Mouse (Mus musculus) hindbrain, embryonic 15.5 days (tissue): Measurements from ENCODE around the gene Bcas3. TPM values are rescaled to one million over a fixed set of nuclear protein-coding genes. Genes with fewer than 3 reads are reported as not detected.
"Not testable (repeated sequence)": the region's sequence is repeated elsewhere in the genome, so short reads cannot be mapped to it uniquely, and the experiment has no call there.

Experiments used
- ATAC-seq: fragments of 200-750 bp; cut with Nextera tagmentation; 2 replicates; pipeline ENCODE4 v1.8.0; 2017; ENCODE audit warnings: low read depth, moderate number of reproducible peaks, moderate TSS enrichment; ENCODE audit not compliant: low FRiP score
- H3K27ac ChIP-seq: fragments of 300-500 bp; sonication (generic); replicated peaks from 2 replicates; pipeline ENCODE4 v1.5.1; 2015; ENCODE audit warnings: mild to moderate bottlenecking, inconsistent platforms
- H3K27me3 ChIP-seq: fragments of 300-500 bp; sonication (generic); 2 replicates; pipeline ENCODE4 v1.6.1; 2015; ENCODE audit warnings: control low read depth, inconsistent platforms
- H3K36me3 ChIP-seq: fragments of 300-500 bp; sonication (generic); 2 replicates; pipeline ENCODE4 v1.6.1; 2015; ENCODE audit warnings: control low read depth, inconsistent platforms
- H3K4me1 ChIP-seq: fragments of 300-500 bp; sonication (generic); replicated peaks from 2 replicates; pipeline ENCODE4 v1.6.1; 2015; ENCODE audit warnings: control low read depth, inconsistent platforms
- H3K4me2 ChIP-seq: fragments of 300-500 bp; sonication (generic); 2 replicates; pipeline ENCODE4 v1.6.1; 2015; ENCODE audit warnings: moderate library complexity, mild to moderate bottlenecking, inconsistent platforms
- H3K4me3 ChIP-seq: fragments of 300-500 bp; sonication (generic); 2 replicates; pipeline ENCODE4 v1.5.1; 2015; ENCODE audit warnings: mild to moderate bottlenecking, inconsistent platforms
- H3K9ac ChIP-seq: fragments of 300-500 bp; sonication (generic); 2 replicates; pipeline ENCODE4 v1.6.1; 2015; ENCODE audit warnings: inconsistent platforms
- H3K9me3 ChIP-seq: fragments of 300-500 bp; sonication (generic); 2 replicates; pipeline ENCODE4 v1.6.1; 2016; ENCODE audit warnings: control low read depth, inconsistent platforms
- WGBS: fragments of 180-500 bp; shearing (Covaris S2); methylation state at CpG from one replicate; pipeline ENCODE4 v1.1.7; 2015; 5-methylcytosine and 5-hydroxymethylcytosine counted together
- polyA plus RNA-seq: library from polyadenylated mRNA; unstranded; fragments of >200 nt; fragmentation: Nextera tagmentation; extraction: Ambion mirVana; gene quantifications from 2 replicates; pipeline ENCODE4 v1.2.1, GENCODE M21; 2015

The Bcas3 gene
- polyA plus RNA-seq, 1 experiment from 2014 or later: 31.9 TPM

DNA sequence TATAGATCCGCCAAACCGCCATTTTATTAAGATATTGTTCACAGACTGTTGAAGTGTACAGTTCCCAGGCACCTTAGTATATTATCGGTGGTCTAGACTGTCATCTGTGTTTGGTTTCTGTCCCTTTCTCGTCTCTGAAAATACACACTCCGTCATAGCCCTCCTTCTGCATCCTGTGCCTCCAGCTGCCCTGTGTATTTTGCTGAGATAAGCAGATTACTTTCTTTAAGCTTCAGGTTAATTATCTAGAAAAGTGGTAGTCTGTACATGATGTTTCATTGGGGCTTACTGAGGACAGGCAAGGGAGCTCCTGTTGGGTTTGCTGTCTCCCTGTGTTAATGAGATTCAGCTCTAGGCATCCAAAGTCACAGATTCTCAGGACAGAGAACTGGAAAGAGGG lies 146.6 kb downstream of the Bcas3 start:
- Histone ChIP-seq H3K4me2 (no peak overlapping the region), H3K9me3 (no peaks in the 10 kb centered on the region), H3K27me3 (no peaks in the 10 kb centered on the region), H3K4me3 (no peak overlapping the region), H3K27ac (no peak overlapping the region), H3K4me1 (no peaks in the 10 kb centered on the region), H3K9ac (no peak overlapping the region), H3K36me3 (no peaks in the 10 kb centered on the region)
- ATAC-seq: no peak
- 84% methylated on average over 5 of the region's 5 CpGs for WGBS

DNA sequence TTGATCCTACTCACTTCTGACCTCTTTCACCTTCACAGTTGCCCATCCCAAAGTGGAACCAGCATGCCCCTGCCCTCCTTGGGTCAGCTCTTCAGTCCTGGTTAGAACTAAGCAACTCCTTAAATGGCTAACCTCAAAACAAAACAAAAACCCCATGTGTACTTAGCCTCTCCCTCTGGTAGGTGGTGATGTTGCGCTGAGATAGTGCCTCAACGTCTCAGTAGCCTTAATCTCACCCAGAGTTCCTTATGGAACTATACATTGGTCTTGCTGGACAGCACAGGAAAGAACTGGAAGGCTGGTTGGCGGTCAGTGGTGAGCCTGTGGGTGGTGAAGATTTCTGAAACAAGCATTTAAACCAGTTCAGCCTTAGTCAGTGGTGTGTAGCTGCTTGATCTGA lies 149.1 kb downstream of the Bcas3 start:
- no peak for ATAC-seq
- Histone ChIP-seq H3K27me3 (no peaks in the 10 kb centered on the region), H3K36me3 (no peaks in the 10 kb centered on the region), H3K4me1 (no peaks in the 10 kb centered on the region), H3K4me3 (no peak overlapping the region), H3K9me3 (no peaks in the 10 kb centered on the region), H3K27ac (no peak overlapping the region), H3K9ac (no peak overlapping the region), H3K4me2 (no peak overlapping the region)
- 81% methylated on average over 3 of the region's 3 CpGs for WGBS

DNA sequence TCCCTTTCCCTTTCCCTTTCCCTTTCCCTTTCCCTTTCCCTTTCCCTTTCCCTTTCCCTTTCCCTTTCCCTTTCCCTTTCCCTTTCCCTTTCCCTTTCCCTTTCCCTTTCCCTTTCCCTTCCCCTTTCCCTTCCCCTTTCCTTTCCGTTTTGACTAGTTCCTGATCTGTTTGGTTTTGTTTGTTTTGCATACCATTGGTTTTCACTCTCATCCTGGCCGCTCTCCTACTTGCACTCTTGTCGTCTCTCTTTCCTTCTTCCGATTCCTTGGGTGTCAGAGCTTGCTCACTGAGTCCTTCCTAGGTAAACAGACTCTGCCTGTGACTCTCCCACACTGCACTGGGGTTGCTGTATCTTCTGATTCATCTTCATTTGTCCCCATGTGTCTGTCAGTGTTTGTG lies 151.8 kb downstream of the Bcas3 start:
- H3K4me1 ChIP-seq, H3K9ac ChIP-seq, H3K27ac ChIP-seq, H3K9me3 ChIP-seq, H3K27me3 ChIP-seq, H3K4me2 ChIP-seq, H3K36me3 ChIP-seq, H3K4me3 ChIP-seq, ATAC-seq: not testable (repeated sequence)
- WGBS: 58% methylated on average over 4 of the region's 4 CpGs

DNA sequence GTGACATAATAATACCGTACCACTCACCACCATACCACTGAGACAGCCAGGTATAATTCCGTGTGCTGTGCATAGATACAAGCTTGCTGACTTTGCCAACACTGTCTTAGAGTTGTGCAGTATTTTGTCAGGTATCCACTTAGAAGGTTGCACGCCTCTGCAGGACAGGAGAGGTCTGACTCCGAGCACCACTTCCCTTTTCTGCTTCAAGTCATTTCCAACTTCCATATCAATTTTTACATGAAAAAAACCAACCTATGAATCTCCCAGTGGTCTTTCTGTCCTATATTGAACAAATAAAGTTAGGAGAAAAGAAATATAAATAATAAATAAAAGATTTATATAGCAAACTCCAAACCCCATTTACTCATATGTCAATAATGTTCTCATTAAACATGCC lies 152.8 kb downstream of the Bcas3 start:
- Histone ChIP-seq H3K27ac (no peak overlapping the region), H3K9ac (no peak overlapping the region), H3K36me3 (no peaks in the 10 kb centered on the region), H3K27me3 (no peaks in the 10 kb centered on the region), H3K9me3 (no peaks in the 10 kb centered on the region), H3K4me1 (no peaks in the 10 kb centered on the region), H3K4me2 (no peak overlapping the region), H3K4me3 (no peak overlapping the region)
- ATAC-seq: no peak
- WGBS: 89% methylated on average over 4 of the region's 4 CpGs

DNA sequence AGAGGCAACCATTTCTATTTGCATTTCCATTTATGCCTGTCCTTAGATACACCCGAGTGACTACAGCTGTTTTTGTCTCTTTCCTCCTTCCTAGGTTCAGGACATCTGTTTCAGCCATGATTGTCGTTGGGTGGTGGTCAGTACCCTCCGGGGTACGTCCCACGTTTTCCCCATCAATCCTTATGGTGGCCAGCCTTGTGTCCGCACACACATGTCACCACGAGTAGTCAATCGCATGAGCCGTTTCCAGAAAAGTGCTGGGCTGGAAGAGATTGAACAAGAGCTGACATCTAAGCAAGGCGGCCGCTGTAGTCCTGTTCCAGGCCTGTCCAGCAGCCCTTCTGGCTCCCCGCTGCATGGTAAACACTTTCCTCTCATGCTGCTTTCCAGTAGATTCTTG lies 156.4 kb downstream of the Bcas3 start:
- no peaks in the 10 kb centered on the region for H3K4me1 ChIP-seq
- no peak overlapping the region for H3K27ac ChIP-seq
- H3K36me3 ChIP-seq: no peaks in the 10 kb centered on the region
- H3K9ac ChIP-seq: no peak overlapping the region
- H3K4me2 ChIP-seq: no peak overlapping the region
- H3K4me3 ChIP-seq: no peak overlapping the region
- no peaks in the 10 kb centered on the region for H3K27me3 ChIP-seq
- no peaks in the 10 kb centered on the region for H3K9me3 ChIP-seq
- ATAC-seq: no peak
- 59% methylated on average over 12 of the region's 12 CpGs for WGBS

DNA sequence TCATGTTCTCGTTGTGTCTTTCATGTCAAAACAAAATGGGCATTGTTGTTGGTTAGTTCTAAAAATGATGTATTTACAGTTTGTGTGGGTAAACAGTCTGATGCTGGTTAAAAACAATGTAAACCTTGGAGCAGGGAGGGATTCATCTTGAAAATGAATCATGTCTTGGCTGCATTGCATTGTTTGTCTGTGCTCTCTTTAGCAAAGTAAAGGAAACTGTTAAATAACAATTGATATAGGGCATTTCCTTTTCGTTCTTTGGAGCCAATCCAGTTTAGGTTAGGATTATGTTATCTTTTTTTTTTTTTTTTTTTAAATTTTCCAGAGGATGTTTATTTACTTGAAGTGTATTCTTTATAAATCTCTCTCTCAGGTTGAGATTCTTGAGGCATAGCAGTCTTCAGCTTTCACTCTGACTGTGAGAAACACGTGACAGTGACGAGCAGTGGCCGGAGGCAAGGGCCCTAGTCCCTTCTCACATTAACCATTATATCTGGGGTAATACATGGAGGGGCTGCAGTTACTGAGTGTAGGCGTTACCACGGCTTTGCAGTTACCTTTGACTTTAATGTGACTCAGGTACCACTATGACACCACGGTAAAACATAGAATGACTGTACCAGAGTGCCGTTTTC lies 158.4 kb downstream of the Bcas3 start:
- Histone ChIP-seq H3K4me1 (no peaks in the 10 kb centered on the region), H3K9ac (no peak overlapping the region), H3K27ac (no peak overlapping the region), H3K4me3 (no peak overlapping the region), H3K36me3 (no peaks in the 10 kb centered on the region), H3K4me2 (no peak overlapping the region), H3K27me3 (no peaks in the 10 kb centered on the region), H3K9me3 (no peaks in the 10 kb centered on the region)
- WGBS: 88% methylated on average over 9 of the region's 9 CpGs
- no peak for ATAC-seq

DNA sequence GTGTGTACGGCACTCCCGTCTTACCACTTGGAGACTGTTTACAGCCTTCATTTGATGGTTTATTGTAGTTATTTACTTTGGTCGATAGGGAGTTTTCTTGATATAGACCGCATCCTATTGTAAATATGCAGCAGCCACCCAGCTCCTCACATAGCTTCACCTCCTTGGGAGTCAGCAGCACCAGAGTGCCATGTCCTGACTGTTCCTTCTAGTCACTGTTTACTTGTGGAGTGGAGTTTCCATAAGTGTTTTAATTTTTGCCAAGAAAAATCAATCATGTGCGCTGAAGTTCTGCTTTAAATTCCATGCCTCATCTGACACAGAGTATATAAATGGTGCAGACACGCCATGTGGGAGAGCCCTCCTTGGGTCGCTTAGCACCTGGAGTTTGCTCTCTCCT lies 163.8 kb downstream of the Bcas3 start:
- Histone ChIP-seq H3K9ac (no peak overlapping the region), H3K4me3 (no peak overlapping the region)

DNA sequence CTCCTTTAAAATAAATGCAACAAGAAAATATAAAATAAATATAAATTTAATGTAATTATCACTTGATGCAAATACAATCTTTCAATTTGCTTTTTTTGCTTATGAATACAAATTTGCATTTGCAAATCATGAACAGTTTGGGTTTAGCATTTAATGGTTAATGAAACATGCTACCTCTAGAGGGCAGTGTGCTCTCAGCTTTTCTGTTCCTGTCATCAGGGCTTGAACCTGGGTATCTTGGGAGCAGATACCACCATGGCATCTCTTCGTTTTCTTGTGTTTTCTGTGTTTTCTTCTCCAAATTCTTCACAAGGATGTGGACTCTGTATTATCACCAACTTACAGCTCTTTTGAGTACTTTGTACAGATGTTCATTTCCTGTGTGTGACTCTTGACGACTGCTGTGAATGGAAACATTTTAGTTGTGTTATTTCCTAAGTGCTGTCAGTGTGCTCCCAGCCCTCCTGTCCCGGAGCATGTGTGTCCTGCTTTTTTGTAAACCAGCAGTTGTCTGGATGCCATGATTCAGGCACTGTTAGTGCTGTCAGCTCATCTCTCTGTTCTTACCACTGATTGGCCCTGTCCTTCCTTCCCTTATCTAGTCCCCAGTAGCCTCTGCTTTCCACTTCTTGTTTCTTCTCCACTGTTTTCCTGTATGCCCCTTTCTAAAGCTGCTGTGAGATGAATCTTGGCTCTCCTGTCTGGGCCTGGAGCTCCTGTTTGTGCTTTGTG lies 165.2 kb downstream of the Bcas3 start:
- no peak for ATAC-seq
- 0 out of 2 replicates have a peak, but pooled peaks cover 2% of the 10 kb centered on the region for H3K27me3 ChIP-seq
- no peak overlapping the region for H3K9ac ChIP-seq
- no peaks in the 10 kb centered on the region for H3K9me3 ChIP-seq
- no peak overlapping the region for H3K4me2 ChIP-seq
- H3K4me3 ChIP-seq: no peak overlapping the region
- no peak overlapping the region for H3K27ac ChIP-seq
- H3K36me3 ChIP-seq: no peaks in the 10 kb centered on the region
- WGBS: 61% methylated on average over 3 of the region's 3 CpGs
- no peaks in the 10 kb centered on the region for H3K4me1 ChIP-seq

More for the DNA sequence above, 163.8 kb downstream of the Bcas3 start:
- Histone ChIP-seq H3K9me3 (no peaks in the 10 kb centered on the region), H3K27me3 (0 out of 2 replicates have a peak, but pooled peaks cover 2% of the 10 kb centered on the region), H3K27ac (no peak overlapping the region), H3K36me3 (no peaks in the 10 kb centered on the region), H3K4me1 (no peaks in the 10 kb centered on the region), H3K4me2 (no peak overlapping the region)
- 91% methylated on average over 7 of the region's 7 CpGs for WGBS
- ATAC-seq: no peak

DNA sequence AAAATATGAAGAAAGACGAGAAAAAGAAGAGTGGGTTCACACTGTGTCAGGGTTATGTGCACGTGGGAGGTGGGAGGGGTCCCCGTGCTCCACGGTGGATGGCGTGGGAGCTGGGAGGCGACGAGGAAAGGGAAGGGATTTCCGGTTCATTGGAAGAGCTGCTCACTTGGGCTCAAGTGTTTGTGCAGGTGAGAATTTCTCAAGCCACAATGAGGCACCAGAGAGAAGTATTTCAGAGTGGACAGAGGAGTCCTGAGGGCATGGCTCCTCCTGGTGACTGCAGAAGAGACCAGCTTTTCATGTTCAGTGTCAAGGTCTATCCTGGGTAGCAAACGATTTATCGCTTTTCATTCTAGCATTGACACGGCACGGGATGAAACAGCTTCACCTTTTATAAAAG lies 167.3 kb downstream of the Bcas3 start:
- H3K4me1 ChIP-seq: peaks cover 16% of the 10 kb centered on the region
- no peak overlapping the region for H3K9ac ChIP-seq
- WGBS: 80% methylated on average over 12 of the region's 12 CpGs
- no peaks in the 10 kb centered on the region for H3K9me3 ChIP-seq
- peaks cover 9% of the 10 kb centered on the region; the same call in 1 of the 2 replicates for H3K27me3 ChIP-seq
- no peak overlapping the region for H3K4me3 ChIP-seq
- no peak overlapping the region for H3K27ac ChIP-seq
- no peaks in the 10 kb centered on the region for H3K36me3 ChIP-seq
- H3K4me2 ChIP-seq: no peak overlapping the region
- ATAC-seq: no peak

DNA sequence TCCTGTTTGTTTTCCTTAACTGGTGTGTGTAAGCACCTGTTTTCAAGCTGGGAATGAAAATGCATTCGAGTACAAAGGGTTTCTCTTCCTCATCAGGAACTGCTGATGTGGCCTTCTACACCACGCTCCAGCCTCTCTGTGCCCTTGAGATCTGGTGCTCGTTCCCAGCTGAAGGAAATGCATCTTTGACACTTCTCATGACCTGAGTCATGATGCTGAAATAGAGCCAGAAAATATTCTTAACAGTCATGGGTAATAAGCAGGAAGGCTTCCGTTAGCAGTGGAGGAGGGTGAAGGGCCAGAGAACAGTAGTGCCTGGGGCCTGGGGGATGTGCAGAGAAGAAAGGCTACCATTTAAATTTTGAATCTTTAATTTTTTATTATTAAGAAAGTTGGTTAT lies 168.0 kb downstream of the Bcas3 start:
- no peak overlapping the region for H3K27ac ChIP-seq
- H3K4me1 ChIP-seq: peaks cover 21% of the 10 kb centered on the region
- no peak overlapping the region for H3K9ac ChIP-seq
- H3K4me3 ChIP-seq: no peak overlapping the region
- 77% methylated on average over 4 of the region's 4 CpGs for WGBS
- ATAC-seq: no peak
- no peaks in the 10 kb centered on the region for H3K36me3 ChIP-seq
- peaks cover 15% of the 10 kb centered on the region; the same call in 1 of the 2 replicates for H3K27me3 ChIP-seq
- no peaks in the 10 kb centered on the region for H3K9me3 ChIP-seq
- H3K4me2 ChIP-seq: no peak overlapping the region

DNA sequence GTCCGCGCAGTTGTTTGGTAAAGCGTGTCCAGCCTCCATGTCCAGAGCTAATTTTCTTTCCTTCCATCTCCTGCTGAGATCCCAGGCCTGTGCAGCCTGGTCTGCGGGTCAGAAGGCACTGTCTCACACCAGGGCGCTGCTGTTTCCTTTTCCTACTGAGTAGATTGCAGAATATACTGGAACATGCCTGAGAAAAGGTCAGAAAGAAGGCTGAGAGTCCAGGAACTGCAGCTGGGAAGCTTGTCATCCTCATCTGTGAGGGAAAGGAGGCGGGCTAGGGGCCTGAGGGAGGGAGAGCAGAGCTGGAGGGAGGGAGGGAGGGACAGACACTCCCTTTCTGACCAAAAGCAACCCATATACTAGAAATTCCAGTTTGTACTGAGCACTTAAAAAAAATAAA lies 170.7 kb downstream of the Bcas3 start:
- 0 out of 2 replicates have a peak overlapping the region, but pooled peaks have one; percentile 35 for H3K4me3 ChIP-seq
- 22% methylated on average over 6 of the region's 6 CpGs for WGBS
- H3K27me3 ChIP-seq: peaks cover 20% of the 10 kb centered on the region
- H3K36me3 ChIP-seq: no peaks in the 10 kb centered on the region
- ATAC-seq: no peak
- H3K4me1 ChIP-seq: peaks cover 21% of the 10 kb centered on the region
- H3K9me3 ChIP-seq: no peaks in the 10 kb centered on the region
- no peak overlapping the region for H3K9ac ChIP-seq
- H3K27ac ChIP-seq: no peak overlapping the region
- H3K4me2 ChIP-seq: peak overlapping the region; percentile 72

DNA sequence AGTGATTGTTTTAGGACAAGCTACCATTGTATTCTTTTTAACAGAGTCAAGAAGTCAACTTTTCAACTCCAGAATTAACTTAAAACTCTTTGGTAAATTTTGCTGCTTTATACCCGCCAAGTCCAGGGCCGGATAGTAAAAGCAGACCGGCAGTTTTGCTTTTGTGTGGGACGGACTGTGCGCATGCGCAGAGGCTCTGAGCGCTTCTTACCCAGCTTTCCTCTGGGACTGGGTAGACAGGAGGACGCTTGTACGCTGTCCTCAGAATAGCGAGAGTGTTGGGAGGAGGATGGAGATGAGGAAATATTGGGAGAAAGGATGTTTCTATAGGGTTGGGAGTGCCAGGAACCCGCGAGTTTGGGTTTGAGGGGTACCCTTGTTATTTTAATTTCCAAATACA lies 171.2 kb downstream of the Bcas3 start:
- WGBS: 6% methylated on average over 12 of the region's 12 CpGs
- Histone ChIP-seq H3K9ac (peak overlapping the region; percentile 31; the same call in 1 of the 2 replicates), H3K4me2 (peak overlapping the region; percentile 72), H3K27ac (no peak overlapping the region), H3K4me1 (peaks cover 21% of the 10 kb centered on the region), H3K27me3 (peaks cover 20% of the 10 kb centered on the region), H3K36me3 (no peaks in the 10 kb centered on the region), H3K9me3 (no peaks in the 10 kb centered on the region), H3K4me3 (peak overlapping the region; percentile 35)
- ATAC-seq: peak; percentile 42; the same call in 1 of the 2 replicates
